Mouse (Mus musculus) cerebellum, postnatal 14 days (tissue): ENCODE data around the gene Tnfsf13.
"Not testable (repeated sequence)": the region's sequence is repeated elsewhere in the genome, so short reads cannot be mapped to it uniquely, and the experiment has no call there.

Experiments used
- DNase-seq, 2 experiments: peaks; one replicate each; pipeline ENCODE4 v3.0.0; 2021; ENCODE audit warnings: mixed read lengths in 2 of 2

The Tnfsf13 gene

GRCm38 (mm10) chr11:69703814-69704612, 18.4 kb upstream of the Tnfsf13 start:
- peak in 1 of 2 experiments; percentile 15 for DNase-seq

GRCm38 (mm10) chr11:69703381-69703780, 17.8 kb upstream of the Tnfsf13 start:
- DNase-seq: not testable (repeated sequence)

GRCm38 (mm10) chr11:69702886-69703285, 17.3 kb upstream of the Tnfsf13 start:
- not testable (repeated sequence) for DNase-seq

GRCm38 (mm10) chr11:69699595-69699994, 14.0 kb upstream of the Tnfsf13 start:
- no peak for DNase-seq

GRCm38 (mm10) chr11:69698574-69698973, 13.0 kb upstream of the Tnfsf13 start:
- no peak for DNase-seq

GRCm38 (mm10) chr11:69697396-69697795, 11.8 kb upstream of the Tnfsf13 start:
- no peak for DNase-seq

- peak; percentile 68 to 85 for DNase-seq
These were observed 10.0 kb upstream of the Tnfsf13 start, which contains the start of the genes Tnfsf12 and Tnfsfm13 for GRCm38 (mm10) chr11:69695361-69696181. Tnfsf12 (minus strand) TSS chr11:69695849. Tnfsfm13 (minus strand) TSS chr11:69696098.

- no peak for DNase-seq
These were observed 9.4 kb upstream of the Tnfsf13 start for GRCm38 (mm10) chr11:69695046-69695360.

GRCm38 (mm10) chr11:69693421-69693965, 7.9 kb upstream of the Tnfsf13 start:
- no peak for DNase-seq

GRCm38 (mm10) chr11:69692863-69693262, 7.3 kb upstream of the Tnfsf13 start:
- DNase-seq: no peak

GRCm38 (mm10) chr11:69692196-69692811, 6.7 kb upstream of the Tnfsf13 start:
- no peak for DNase-seq

GRCm38 (mm10) chr11:69689891-69690290, 4.3 kb upstream of the Tnfsf13 start:
- no peak for DNase-seq

GRCm38 (mm10) chr11:69687061-69687460, 1.5 kb upstream of the Tnfsf13 start:
- no peak for DNase-seq

GRCm38 (mm10) chr11:69686377-69686776, 793 bp upstream of the Tnfsf13 start:
- peak; percentile 90 to 92 for DNase-seq

GRCm38 (mm10) chr11:69684936-69685335, 648 bp downstream of the Tnfsf13 start:
- DNase-seq: peak; percentile 36 to 48

- peak; percentile 41 to 51 for DNase-seq
These were observed 1.3 kb downstream of the Tnfsf13 start for GRCm38 (mm10) chr11:69684128-69684745.

- no peak for DNase-seq
These were observed 2.0 kb downstream of the Tnfsf13 start for GRCm38 (mm10) chr11:69683576-69683975.

- DNase-seq: peak; percentile 96 to 97
These were observed 2.6 kb downstream of the Tnfsf13 start for GRCm38 (mm10) chr11:69682840-69683533.

GRCm38 (mm10) chr11:69682209-69682839, 3.3 kb downstream of the Tnfsf13 start:
- DNase-seq: peak in 1 of 2 experiments; percentile 46

GRCm38 (mm10) chr11:69681314-69682208, 4.0 kb downstream of the Tnfsf13 start, which contains the start of gene Senp3:
Senp3 (minus strand) TSS chr11:69682084.
- DNase-seq: peak; percentile 97 to 98
